Mouse (Mus musculus) intestine, embryonic 16.5 days (tissue): ENCODE results near the gene Atf6. TPM values are rescaled to one million over a fixed set of nuclear protein-coding genes. Genes with fewer than 3 reads are reported as not detected.
A peak's percentile ranks its signal among the peaks of the same experiment; 100 is the strongest.

Experiments
- ATAC-seq: fragments of 200-750 bp; cut with Nextera tagmentation; 2 replicates; pipeline ENCODE4 v1.8.0; 2017; ENCODE audit warnings: moderate TSS enrichment, moderate library complexity
- H3K27ac ChIP-seq: fragments of 300-500 bp; sonication (generic); 2 replicates; pipeline ENCODE4 v1.5.1; 2014; ENCODE audit warnings: mild to moderate bottlenecking, low read length
- H3K27me3 ChIP-seq: fragments of 300-500 bp; sonication (generic); replicated peaks from 2 replicates; pipeline ENCODE4 v1.6.1; 2014; ENCODE audit warnings: low read length, control low read depth, mixed read lengths; ENCODE audit not compliant: control insufficient read depth, insufficient read depth
- H3K36me3 ChIP-seq: fragments of 300-500 bp; sonication (generic); 2 replicates; pipeline ENCODE4 v1.6.1; 2014; ENCODE audit warnings: low read length, control low read depth; ENCODE audit not compliant: control insufficient read depth, insufficient read depth
- H3K4me1 ChIP-seq: fragments of 300-500 bp; sonication (generic); 2 replicates; pipeline ENCODE4 v1.6.1; 2014; ENCODE audit warnings: low read length, control low read depth, mixed read lengths; ENCODE audit not compliant: control insufficient read depth, insufficient read depth
- H3K4me2 ChIP-seq: fragments of 300-500 bp; sonication (generic); 2 replicates; pipeline ENCODE4 v1.6.1; 2014; ENCODE audit warnings: low read depth, low read length, control low read depth
- H3K4me3 ChIP-seq: fragments of 300-500 bp; sonication (generic); 2 replicates; pipeline ENCODE4 v1.5.1; 2014; ENCODE audit warnings: mild to moderate bottlenecking, low read length
- H3K9ac ChIP-seq: fragments of 300-500 bp; sonication (generic); 2 replicates; pipeline ENCODE4 v1.6.1; 2014; ENCODE audit warnings: low read depth, low read length
- H3K9me3 ChIP-seq: fragments of 300-500 bp; sonication (generic); 2 replicates; pipeline ENCODE4 v1.6.1; 2016; ENCODE audit warnings: low read length, control low read depth; ENCODE audit not compliant: control insufficient read depth
- WGBS: fragments of 180-500 bp; shearing (Covaris S2); extraction: QIAGEN DNeasy Blood & Tissue Kit; methylation state at CpG from one replicate; pipeline ENCODE4 v1.1.7; 2014; 5-methylcytosine and 5-hydroxymethylcytosine counted together
- polyA plus RNA-seq: library from polyadenylated mRNA; unstranded; fragments of >200 nt; fragmentation: Nextera tagmentation; extraction: Ambion mirVana; gene quantifications from 2 replicates; pipeline ENCODE4 v1.2.1, GENCODE M21; 2015

Atf6 gene
- polyA plus RNA-seq, 1 experiment from 2014 or later: 8.0 TPM

DNA sequence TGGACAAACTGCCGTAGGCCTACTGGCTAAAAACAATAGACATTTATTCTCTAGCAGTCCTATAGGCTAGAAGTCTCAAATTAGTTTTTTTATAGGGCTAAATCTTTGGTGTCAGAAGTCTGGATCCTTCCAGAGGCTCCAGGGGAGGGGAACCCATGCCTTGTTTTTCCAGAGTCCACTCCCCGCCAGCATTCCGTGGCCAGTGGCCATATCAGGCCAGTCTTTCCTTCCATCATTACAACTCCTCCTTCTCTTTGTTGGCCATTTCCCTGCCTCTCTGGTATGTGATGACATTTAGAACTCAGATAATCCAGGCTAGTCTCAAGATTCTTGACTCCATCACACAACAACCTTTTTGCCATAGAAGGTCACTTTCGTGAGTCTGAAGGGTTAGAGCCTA is 189.9 kb downstream of the Atf6 start:
- ATAC-seq: no peak
- Histone ChIP-seq H3K4me2 (no peak overlapping the region), H3K4me1 (no peaks in the 10 kb centered on the region)

DNA sequence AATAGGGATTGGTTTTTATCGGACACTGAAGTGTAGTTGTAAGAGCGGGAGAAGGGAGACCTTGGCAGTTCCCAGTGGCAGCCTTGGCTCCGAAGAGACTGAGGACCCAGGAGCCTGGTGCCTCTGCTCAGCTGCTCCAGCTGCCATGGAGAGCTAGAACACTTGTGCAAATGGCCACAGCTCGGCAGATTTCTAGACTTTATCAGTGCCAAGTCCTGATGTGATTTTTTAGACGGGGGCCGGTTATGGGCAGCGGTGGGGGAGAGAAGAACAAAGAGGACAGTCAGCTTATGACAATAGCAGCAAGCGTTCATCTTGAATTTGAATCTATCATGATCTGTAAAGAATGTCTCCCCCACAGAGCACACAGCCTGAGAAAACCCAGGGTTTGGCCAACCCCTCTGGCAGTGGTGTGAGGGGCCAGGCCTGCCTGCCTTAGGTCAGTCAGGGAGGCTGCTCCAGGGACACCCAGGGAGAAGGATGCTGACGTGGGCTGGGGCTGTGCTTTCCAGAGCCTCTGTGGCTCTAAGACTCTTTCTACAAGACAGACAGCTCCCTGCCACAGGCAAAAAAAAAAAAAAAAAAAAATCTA is 193.3 kb downstream of the Atf6 start:
- no peaks in the 10 kb centered on the region for H3K27me3 ChIP-seq
- H3K4me3 ChIP-seq: no peak overlapping the region
- no peak for ATAC-seq
- no peaks in the 10 kb centered on the region for H3K36me3 ChIP-seq
- no peak overlapping the region for H3K27ac ChIP-seq
- 81% methylated on average over 9 of the region's 9 CpGs for WGBS
- H3K4me1 ChIP-seq: no peaks in the 10 kb centered on the region
- no peak overlapping the region for H3K9ac ChIP-seq
- no peaks in the 10 kb centered on the region for H3K9me3 ChIP-seq
- no peak overlapping the region for H3K4me2 ChIP-seq

More for the DNA sequence above, 189.9 kb downstream of the Atf6 start:
- Histone ChIP-seq H3K27ac (no peak overlapping the region), H3K9ac (no peak overlapping the region), H3K4me3 (no peak overlapping the region), H3K9me3 (no peaks in the 10 kb centered on the region), H3K36me3 (no peaks in the 10 kb centered on the region), H3K27me3 (no peaks in the 10 kb centered on the region)
- WGBS: 95% methylated on average over 4 of the region's 4 CpGs

DNA sequence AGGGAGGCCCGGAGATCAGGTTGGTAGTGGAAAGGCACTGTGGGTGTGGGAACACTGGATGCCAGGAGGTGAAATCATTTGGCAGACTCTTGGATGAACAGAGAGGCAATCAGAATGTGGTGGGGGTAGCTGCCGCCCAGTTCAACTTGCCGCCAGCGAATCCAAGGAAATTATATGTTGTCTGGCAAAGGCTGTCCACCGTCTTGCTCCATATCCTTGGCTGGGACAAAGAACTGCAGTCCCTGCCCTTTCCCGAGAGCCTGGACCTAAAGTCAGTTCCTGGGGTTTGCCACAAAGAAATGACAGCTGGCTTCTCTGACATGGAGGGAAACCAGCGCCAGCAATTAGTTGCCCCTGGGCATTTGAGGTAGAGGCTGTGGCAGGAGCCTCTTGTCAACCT is 202.4 kb downstream of the Atf6 start:
- no peaks in the 10 kb centered on the region for H3K36me3 ChIP-seq
- 90% methylated on average over 7 of the region's 7 CpGs for WGBS
- no peak overlapping the region for H3K9ac ChIP-seq
- no peak overlapping the region for H3K4me2 ChIP-seq
- no peak overlapping the region for H3K27ac ChIP-seq
- no peaks in the 10 kb centered on the region for H3K27me3 ChIP-seq
- ATAC-seq: no peak
- no peak overlapping the region for H3K4me3 ChIP-seq
- H3K4me1 ChIP-seq: no peaks in the 10 kb centered on the region
- no peaks in the 10 kb centered on the region for H3K9me3 ChIP-seq

DNA sequence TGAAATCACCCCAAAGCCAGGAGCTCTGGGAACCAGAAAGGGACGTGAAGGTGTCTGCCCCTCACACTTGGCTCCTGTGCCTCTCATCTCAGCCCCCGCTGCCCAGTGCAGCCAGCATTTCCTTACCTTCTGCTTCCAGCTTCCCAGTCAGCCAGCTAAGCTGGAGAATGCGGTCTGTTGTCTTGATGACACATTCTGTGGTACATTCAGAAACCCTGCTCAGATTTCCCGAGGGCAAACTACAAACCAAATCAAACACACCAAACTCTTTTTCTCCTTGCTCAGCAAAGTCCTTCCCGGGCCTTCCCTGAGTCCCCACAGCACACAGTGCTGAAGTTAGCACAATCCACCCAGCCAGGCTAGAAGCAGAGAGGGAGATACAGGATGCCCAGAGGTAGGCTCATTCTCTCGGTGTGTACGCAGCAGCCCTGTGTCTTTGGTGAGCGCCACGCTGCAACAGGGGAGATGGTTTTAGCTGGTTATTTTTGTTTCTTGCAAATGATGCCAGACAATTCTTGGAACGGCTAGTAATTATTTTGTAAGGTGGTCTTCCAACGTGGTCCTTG is 202.9 kb downstream of the Atf6 start:
- 84% methylated on average over 11 of the region's 11 CpGs for WGBS
- no peak overlapping the region for H3K9ac ChIP-seq
- H3K4me1 ChIP-seq: no peaks in the 10 kb centered on the region
- no peak overlapping the region for H3K4me2 ChIP-seq
- H3K27ac ChIP-seq: no peak overlapping the region
- no peaks in the 10 kb centered on the region for H3K36me3 ChIP-seq
- no peak for ATAC-seq
- H3K4me3 ChIP-seq: no peak overlapping the region
- no peaks in the 10 kb centered on the region for H3K9me3 ChIP-seq
- H3K27me3 ChIP-seq: no peaks in the 10 kb centered on the region

DNA sequence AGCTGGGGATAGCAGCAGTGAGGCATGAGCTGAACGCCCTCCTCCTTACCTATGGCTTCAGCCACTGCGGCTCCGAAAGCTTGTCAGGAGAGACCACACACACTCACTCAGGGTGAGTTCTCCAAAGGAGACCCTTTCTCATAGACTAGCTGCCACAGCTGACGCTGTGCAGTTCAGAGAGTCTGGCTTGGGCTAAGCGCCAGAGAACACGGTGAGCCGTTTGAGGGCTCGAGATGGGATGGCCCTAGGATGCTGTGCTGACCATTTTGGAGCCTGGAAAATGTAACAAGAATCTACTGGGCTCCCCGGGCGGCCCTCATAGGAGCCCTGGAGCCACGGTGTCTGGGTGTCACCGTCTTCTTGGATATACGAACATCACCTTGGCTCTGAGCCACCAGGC is 208.3 kb downstream of the Atf6 start:
- WGBS: 58% methylated on average over 13 of the region's 13 CpGs
- no peak for ATAC-seq
- H3K9ac ChIP-seq: no peak overlapping the region
- no peak overlapping the region for H3K4me2 ChIP-seq
- H3K4me3 ChIP-seq: no peak overlapping the region
- no peaks in the 10 kb centered on the region for H3K27me3 ChIP-seq
- peaks cover 5% of the 10 kb centered on the region; the same call in 1 of the 2 replicates for H3K4me1 ChIP-seq
- no peaks in the 10 kb centered on the region for H3K36me3 ChIP-seq
- H3K27ac ChIP-seq: no peak overlapping the region
- H3K9me3 ChIP-seq: no peaks in the 10 kb centered on the region

DNA sequence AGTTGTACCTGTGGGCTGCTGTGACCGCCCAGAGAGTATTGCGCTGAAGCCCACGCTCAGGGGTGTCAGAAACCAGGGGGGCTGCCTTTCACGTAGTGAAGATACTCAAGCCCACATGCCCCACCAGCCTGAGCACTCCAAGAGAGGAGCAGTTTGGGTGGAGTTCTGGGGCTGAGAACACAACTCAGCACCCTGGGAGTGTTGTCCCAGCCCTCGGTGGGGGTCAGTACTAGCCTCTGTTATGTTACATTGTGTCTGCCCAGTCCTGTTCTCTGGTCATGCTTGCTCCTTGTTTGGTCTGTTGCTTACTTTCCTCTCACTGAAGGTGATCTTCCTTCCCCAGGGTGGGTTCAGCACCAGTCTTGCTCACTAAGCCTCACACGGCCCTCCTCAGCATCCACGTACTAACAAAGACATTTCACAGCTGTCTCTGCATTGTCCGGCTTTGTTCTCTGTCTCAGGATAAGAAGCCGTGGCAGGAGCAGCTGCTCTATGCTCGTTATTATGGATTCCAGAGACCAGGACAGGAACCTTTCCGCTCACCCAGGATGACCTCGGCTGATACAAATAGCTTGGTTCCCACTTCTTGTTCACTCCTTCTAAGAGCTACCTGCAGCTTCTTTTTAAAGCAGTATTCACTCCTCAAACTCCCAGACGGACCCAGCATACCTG is 209.8 kb downstream of the Atf6 start:
- 69% methylated on average over 13 of the region's 13 CpGs for WGBS
- Histone ChIP-seq H3K27me3 (no peaks in the 10 kb centered on the region), H3K4me1 (peaks cover 5% of the 10 kb centered on the region; the same call in 1 of the 2 replicates), H3K9ac (no peak overlapping the region), H3K4me3 (no peak overlapping the region), H3K9me3 (no peaks in the 10 kb centered on the region), H3K27ac (no peak overlapping the region), H3K36me3 (no peaks in the 10 kb centered on the region), H3K4me2 (no peak overlapping the region)
- ATAC-seq: no peak

DNA sequence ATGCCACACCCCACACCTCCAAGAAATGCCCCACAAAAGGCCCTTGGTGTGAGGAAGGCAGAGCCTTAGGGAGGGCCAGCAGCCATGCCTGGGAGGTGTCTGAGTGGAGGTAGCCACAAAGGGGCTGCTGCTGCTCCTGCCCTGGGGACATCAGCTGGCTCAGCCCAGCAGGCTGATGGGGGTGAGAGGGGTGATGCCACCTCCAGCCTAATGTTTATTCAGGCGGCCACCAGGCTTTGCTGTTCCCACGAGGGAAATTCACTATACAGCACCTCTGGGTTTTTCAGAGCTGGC is 210.4 kb downstream of the Atf6 start:
- Histone ChIP-seq H3K4me2 (no peak overlapping the region), H3K36me3 (no peaks in the 10 kb centered on the region), H3K4me3 (no peak overlapping the region), H3K9me3 (no peaks in the 10 kb centered on the region), H3K9ac (no peak overlapping the region), H3K4me1 (peaks cover 5% of the 10 kb centered on the region; the same call in 1 of the 2 replicates), H3K27ac (no peak overlapping the region), H3K27me3 (no peaks in the 10 kb centered on the region)
- 38% methylated on average over 2 of the region's 2 CpGs for WGBS
- ATAC-seq: no peak

DNA sequence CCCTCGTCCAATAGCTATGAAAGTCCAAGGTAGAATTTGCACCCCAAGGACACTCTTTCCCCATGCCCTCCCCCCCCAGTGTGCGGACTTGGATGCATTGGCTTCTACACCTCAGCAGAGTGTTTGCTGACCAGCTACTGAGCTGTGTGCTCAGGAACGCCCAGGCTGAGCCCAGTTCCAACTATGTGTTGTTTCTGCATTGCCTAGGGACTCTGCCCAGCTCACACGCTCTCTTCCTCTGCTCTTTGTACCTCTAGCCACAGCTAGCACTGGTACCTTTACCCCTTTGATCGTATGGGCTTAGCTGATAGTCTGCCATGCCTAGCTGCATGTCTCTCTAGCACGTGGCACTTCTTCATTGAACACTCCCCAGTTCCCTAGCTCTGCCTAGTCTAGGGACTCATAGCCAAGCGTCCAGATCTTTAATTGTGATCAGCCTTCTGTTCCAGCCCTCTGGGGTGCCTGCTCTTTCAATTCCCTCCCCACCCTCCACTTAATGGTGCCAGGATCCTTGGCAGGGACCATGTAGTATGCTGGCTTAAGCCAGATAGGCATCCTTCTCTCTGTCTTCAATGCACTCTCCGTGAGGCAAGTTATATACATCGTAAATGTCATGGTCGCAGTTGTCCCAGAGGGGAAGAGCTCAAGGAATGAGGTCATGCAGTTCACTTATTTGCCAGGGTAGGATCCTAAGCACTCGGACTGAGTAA is 210.9 kb downstream of the Atf6 start:
- H3K9me3 ChIP-seq: no peaks in the 10 kb centered on the region
- H3K4me2 ChIP-seq: no peak overlapping the region
- WGBS: 69% methylated on average over 11 of the region's 11 CpGs
- H3K4me1 ChIP-seq: peaks cover 5% of the 10 kb centered on the region; the same call in 1 of the 2 replicates
- no peaks in the 10 kb centered on the region for H3K36me3 ChIP-seq
- no peak overlapping the region for H3K27ac ChIP-seq
- no peak overlapping the region for H3K9ac ChIP-seq
- no peak overlapping the region for H3K4me3 ChIP-seq
- peak; percentile 45 for ATAC-seq
- H3K27me3 ChIP-seq: no peaks in the 10 kb centered on the region

DNA sequence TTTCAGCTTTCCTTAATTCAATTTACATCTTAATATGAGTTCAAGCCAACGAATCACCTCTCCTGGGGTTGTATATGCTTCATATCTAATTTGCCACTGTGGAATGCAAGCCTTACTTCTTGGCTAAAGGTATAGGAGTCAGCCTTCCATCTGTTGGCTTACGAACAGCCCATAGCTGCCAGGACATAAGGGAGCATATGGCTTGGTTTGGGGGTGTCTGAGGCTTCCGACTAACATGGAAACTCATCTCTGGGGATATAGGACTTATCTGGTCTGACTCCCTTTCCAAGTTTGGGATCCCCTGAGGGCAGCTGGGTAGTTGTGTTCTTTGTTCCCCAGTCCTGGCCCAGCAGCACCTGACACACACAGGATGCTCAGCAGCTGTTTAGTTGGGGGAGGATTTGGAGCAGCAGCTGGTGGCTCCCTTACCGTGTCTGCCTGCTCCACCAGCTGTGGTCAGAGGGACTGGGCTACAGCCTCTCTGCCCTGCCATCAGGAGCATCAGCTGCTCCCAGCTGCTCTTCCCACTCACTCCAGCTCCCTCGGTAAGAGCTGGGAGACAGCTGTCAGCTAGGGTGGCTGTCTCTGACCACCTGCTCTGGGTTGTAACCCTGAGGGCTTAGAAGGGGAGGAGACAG is 212.2 kb downstream of the Atf6 start:
- no peak overlapping the region for H3K4me3 ChIP-seq
- 64% methylated on average over 5 of the region's 5 CpGs for WGBS
- H3K36me3 ChIP-seq: no peaks in the 10 kb centered on the region
- H3K4me1 ChIP-seq: peaks cover 5% of the 10 kb centered on the region; the same call in 1 of the 2 replicates
- peak; percentile 43; the same call in 1 of the 2 replicates for ATAC-seq
- H3K27me3 ChIP-seq: no peaks in the 10 kb centered on the region
- H3K4me2 ChIP-seq: no peak overlapping the region
- no peak overlapping the region for H3K27ac ChIP-seq
- no peaks in the 10 kb centered on the region for H3K9me3 ChIP-seq
- H3K9ac ChIP-seq: no peak overlapping the region
